Comparison of ENCODE assay signal across 18 mouse cellular contexts in the genomic region with DNA sequence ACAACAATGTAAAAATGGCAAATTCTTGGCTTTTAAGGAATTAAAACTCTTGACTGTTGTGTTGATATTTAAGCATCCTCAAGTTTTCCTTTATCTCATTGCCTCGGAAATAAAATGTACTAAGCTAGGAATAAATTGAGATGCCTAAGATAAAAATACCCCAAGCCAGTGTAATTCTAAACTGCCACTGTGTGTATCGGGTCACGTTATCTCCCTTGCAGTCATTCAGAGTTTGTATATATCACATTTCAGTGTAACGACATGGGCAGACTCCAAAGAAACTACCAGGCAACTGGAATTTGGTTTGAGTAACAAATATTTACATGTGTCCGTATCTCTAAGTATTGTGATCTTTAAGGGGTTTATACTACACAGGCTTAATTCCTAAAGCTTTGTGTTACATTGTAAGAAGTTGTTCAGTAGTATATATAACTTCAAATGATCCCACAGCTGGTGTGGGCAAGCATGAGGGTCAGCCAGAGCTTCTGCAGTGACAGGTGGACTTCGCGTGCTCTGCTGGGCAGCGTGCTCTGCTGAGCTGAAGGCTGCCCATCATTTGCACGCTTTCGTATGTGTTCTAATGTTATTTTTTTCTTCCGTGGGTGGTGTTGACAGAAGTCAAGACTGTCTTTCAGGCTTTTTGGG. TPM values are rescaled to one million over a fixed set of nuclear protein-coding genes. Genes with fewer than 3 reads are reported as not detected.
DNase-seq lines count a peak whose midpoint lies in the region; ATAC-seq and TF ChIP-seq lines count a peak whose summit lies in the region.
"Had no signal": no experiment of that assay in that cellular context is flagged by ENCODE, and none has a peak within 500 bp of the region (broad histone marks: within the 10 kb centered on the region; RNA-seq: fewer than 3 reads in every experiment).

No protein-coding gene starts in this region.

- peaks cover 2% of the 10 kb centered on the region for H3K79me3 ChIP-seq in C2C12 (ENCODE audit: low read depth)

- H3K9me3 ChIP-seq in heart, embryonic 11.5 days (replicated peaks; ENCODE audit: control insufficient read depth, low read length): no peaks in the 10 kb centered on the region
- no peaks in the 10 kb centered on the region for H3K9me3 ChIP-seq in lung, embryonic 15.5 days
- no peaks in the 10 kb centered on the region for H3K9me3 ChIP-seq in embryonic facial prominence, embryonic 15.5 days (replicated peaks)
- H3K9me3 ChIP-seq: embryonic facial prominence, embryonic 13.5 days; heart, embryonic 13.5 days; kidney, embryonic 15.5 days had no signal

- H3K9ac ChIP-seq in heart, embryonic 11.5 days (ENCODE audit: low read depth, low read length): no peak overlapping the region
- no peak overlapping the region for H3K9ac ChIP-seq in lung, embryonic 15.5 days
- no peak overlapping the region for H3K9ac ChIP-seq in embryonic facial prominence, embryonic 15.5 days
- H3K9ac ChIP-seq: embryonic facial prominence, embryonic 13.5 days; heart, embryonic 13.5 days; kidney, embryonic 15.5 days; liver, postnatal 0 days had no signal

- no peaks in the 10 kb centered on the region for H3K4me1 ChIP-seq in heart, embryonic 11.5 days (ENCODE audit: control insufficient read depth, insufficient read depth, low read length)
- H3K4me1 ChIP-seq in lung, embryonic 15.5 days: peaks cover 9% of the 10 kb centered on the region
- H3K4me1 ChIP-seq in embryonic facial prominence, embryonic 15.5 days: no peaks in the 10 kb centered on the region; the same call in 1 of the 2 replicates
- H3K4me1 ChIP-seq: heart, embryonic 13.5 days had no signal

- WGBS in heart, embryonic 11.5 days (ENCODE audit: insufficient replicate concordance): 67% methylated on average over 11 of the region's 11 CpGs
- WGBS in lung, embryonic 15.5 days: 23% methylated on average over 11 of the region's 11 CpGs
- 60% methylated on average over 11 of the region's 11 CpGs for WGBS in embryonic facial prominence, embryonic 15.5 days

- no peaks in the 10 kb centered on the region for H3K36me3 ChIP-seq in heart, embryonic 11.5 days (ENCODE audit: control insufficient read depth, insufficient read depth, low read length)
- H3K36me3 ChIP-seq in lung, embryonic 15.5 days: no peaks in the 10 kb centered on the region
- H3K36me3 ChIP-seq in C2C12 (ENCODE audit: control insufficient read depth, insufficient read depth): peaks cover 13% of the 10 kb centered on the region
- H3K36me3 ChIP-seq in embryonic facial prominence, embryonic 15.5 days: no peaks in the 10 kb centered on the region

- no peak for TF ChIP-seq CTCF in C2C12 (IDR thresholded peaks at IDR 0.05; ENCODE audit: control insufficient read depth, insufficient read depth, insufficient read length)

- no peak overlapping the region for H3ac ChIP-seq in C2C12 (ENCODE audit: control insufficient read depth, insufficient read length, low read depth)

- no peak for ATAC-seq in heart, embryonic 11.5 days (replicated peaks; ENCODE audit: insufficient number of reproducible peaks, low FRiP score, low TSS enrichment)
- no peak for ATAC-seq in lung, embryonic 15.5 days (ENCODE audit: borderline replicate concordance, extremely low read depth, low FRiP score, low TSS enrichment)
- peak; percentile 57; the same call in 1 of the 2 replicates for ATAC-seq in embryonic facial prominence, embryonic 15.5 days (ENCODE audit: insufficient number of reproducible peaks, low FRiP score, low TSS enrichment, low read depth)
- ATAC-seq: intestine, embryonic 16.5 days; liver, postnatal 0 days had no signal

- H3K27me3 ChIP-seq in heart, embryonic 11.5 days (ENCODE audit: control insufficient read depth, insufficient read depth, low read length): no peaks in the 10 kb centered on the region
- H3K27me3 ChIP-seq in lung, embryonic 15.5 days: no peaks in the 10 kb centered on the region
- H3K27me3 ChIP-seq in C2C12 (ENCODE audit: control insufficient read depth, insufficient read depth, insufficient read length): no peaks in the 10 kb centered on the region
- no peaks in the 10 kb centered on the region for H3K27me3 ChIP-seq in embryonic facial prominence, embryonic 15.5 days
- H3K27me3 ChIP-seq: embryonic facial prominence, embryonic 13.5 days; heart, embryonic 13.5 days; kidney, embryonic 15.5 days had no signal

- no peaks in the 10 kb centered on the region for H3K79me2 ChIP-seq in C2C12 (ENCODE audit: control insufficient read depth, insufficient read depth)

- H3K4me2 ChIP-seq in heart, embryonic 11.5 days: no peak overlapping the region
- no peak overlapping the region for H3K4me2 ChIP-seq in lung, embryonic 15.5 days
- no peak overlapping the region for H3K4me2 ChIP-seq in embryonic facial prominence, embryonic 15.5 days (replicated peaks)
- H3K4me2 ChIP-seq: embryonic facial prominence, embryonic 13.5 days; heart, embryonic 13.5 days; kidney, embryonic 15.5 days had no signal

- DNase-seq in heart, adult 11 months: peak; percentile 34
- no peak for DNase-seq in lung, postnatal 10 days
- no peak for DNase-seq in thymus, adult 18-20 months
- DNase-seq in frontal cortex, postnatal 25 days (ENCODE audit: low spot score in 2 of 2): no peak
- DNase-seq: adrenal gland, postnatal 10 days; cerebellum, adult 18-20 months; heart, postnatal 36 days; liver; liver, postnatal 0 days; thymus, adult 2 months had no signal

- H3K4me3 ChIP-seq in heart, embryonic 11.5 days (ENCODE audit: low read depth, low read length): no peak overlapping the region
- no peak overlapping the region for H3K4me3 ChIP-seq in lung, embryonic 15.5 days
- H3K4me3 ChIP-seq in C2C12 (ENCODE audit: insufficient read depth, poor library complexity, severe bottlenecking): no peak overlapping the region
- H3K4me3 ChIP-seq in embryonic facial prominence, embryonic 15.5 days (replicated peaks): no peak overlapping the region
- H3K4me3 ChIP-seq: embryonic facial prominence, embryonic 13.5 days; heart, embryonic 13.5 days; kidney, embryonic 15.5 days had no signal

- no peak overlapping the region for H3K27ac ChIP-seq in heart, embryonic 11.5 days (ENCODE audit: low read depth, low read length)
- peak overlapping the region; percentile 3; the same call in 1 of the 2 replicates for H3K27ac ChIP-seq in lung, embryonic 15.5 days
- no peak overlapping the region for H3K27ac ChIP-seq in embryonic facial prominence, embryonic 15.5 days (replicated peaks)
- H3K27ac ChIP-seq: embryonic facial prominence, embryonic 13.5 days; heart, embryonic 13.5 days; kidney, embryonic 15.5 days had no signal

TF ChIP-seq in C2C12, 6 proteins besides CTCF, POLR2A, EP300 and RAD21:
- TF ChIP-seq MAX (IDR thresholded peaks at IDR 0.05): no peak
- no peak for TF ChIP-seq MYOG (IDR thresholded peaks at IDR 0.05; ENCODE audit: control insufficient read depth, extremely low read depth, insufficient read length)
- TF ChIP-seq MYOD1 (IDR thresholded peaks at IDR 0.05; ENCODE audit: control insufficient read depth, insufficient read length, low read depth): peak; percentile 27

RNA-seq across cellular contexts. Expression of gene Cops2, which starts 57.8 kb away (rescaled TPM):
- 81.9 and 84.1 TPM in 2 replicates for polyA plus RNA-seq in heart, embryonic 11.5 days (2014; fragmentation: Nextera tagmentation; extraction: Ambion mirVana)
- 73.4 and 76.0 TPM in 2 replicates for polyA plus RNA-seq in lung, embryonic 15.5 days (2015; fragmentation: Nextera tagmentation; extraction: Ambion mirVana)
- polyA plus RNA-seq in C2C12 (2012; fragmentation: generic; extraction: Trizol): 52.7 TPM
- polyA plus RNA-seq in embryonic facial prominence, embryonic 15.5 days (2015; fragmentation: Nextera tagmentation; extraction: Ambion mirVana): 71.4 and 72.0 TPM in 2 replicates

RNA-seq across cellular contexts. Expression of gene Galk2, which starts 57.9 kb away (rescaled TPM):
- 35.2 and 38.9 TPM in 2 replicates for polyA plus RNA-seq in heart, embryonic 11.5 days (2014; fragmentation: Nextera tagmentation; extraction: Ambion mirVana)
- polyA plus RNA-seq in lung, embryonic 15.5 days (2015; fragmentation: Nextera tagmentation; extraction: Ambion mirVana): 39.4 and 39.9 TPM in 2 replicates
- polyA plus RNA-seq in C2C12 (2012; fragmentation: generic; extraction: Trizol): 21.2 TPM
- polyA plus RNA-seq in embryonic facial prominence, embryonic 15.5 days (2015; fragmentation: Nextera tagmentation; extraction: Ambion mirVana): 37.4 and 38.5 TPM in 2 replicates
